Mouse (Mus musculus) cortical plate, adult 2 months (tissue): ENCODE data around the gene Rpp14.

Source experiments
- CTCF ChIP-seq: fragments of 200-500 bp; IDR thresholded peaks from 2 replicates; pipeline ENCODE4 v1.5.1; 2011; ENCODE audit warnings: mild to moderate bottlenecking, control low read depth, low read length; ENCODE audit not compliant: insufficient read depth; ENCODE audit errors: extremely low read depth
- POLR2A ChIP-seq: fragments of 200-500 bp; IDR thresholded peaks from 2 replicates; pipeline ENCODE4 v1.6.1; 2011; ENCODE audit warnings: mild to moderate bottlenecking, low read length, control low read depth; ENCODE audit not compliant: insufficient read depth; ENCODE audit errors: extremely low read depth

GRCm38 (mm10) chr14:8044330-8044729 is 35.8 kb upstream of the Rpp14 start:
- TF ChIP-seq CTCF (0 out of 2 replicates have a peak, but pooled peaks have one; percentile 24), POLR2A (no peak)
